Mouse (Mus musculus): Measurements from ENCODE around the gene Hist1h2ag. TPM values are rescaled to one million over a fixed set of nuclear protein-coding genes. Genes with fewer than 3 reads are reported as not detected.

Hist1h2ag gene
- polyA plus RNA-seq, 1 experiment, result 149 TPM

GRCm38 (mm10) chr13:22009642-22010041, 33.1 kb downstream of the Hist1h2ag start, which contains the start of gene Prss16:
TSS of gene Prss16 (minus strand) at chr13:22009742.
- DNase-seq, result no peak
- WGBS, result 16% methylated on average over 6 of the region's 7 CpGs
- Histone ChIP-seq H3K27ac (ENCODE audit: control insufficient read depth, insufficient read depth, low read length) (no peak within 1 kb of the TSS), H3K4me1 (replicated peaks; ENCODE audit: control insufficient read depth, insufficient read depth, low read length) (peaks cover 17% of the 10 kb centered on the region), H3K4me3 (ENCODE audit: control insufficient read depth, insufficient read depth, low read length) (no peak within 1 kb of the TSS), H3K27me3 (ENCODE audit: control insufficient read depth, insufficient read depth, low read length) (peaks cover 8% of the 10 kb centered on the region; the same call in 1 of the 2 replicates), H3K36me3 (ENCODE audit: control insufficient read depth, insufficient read depth, low read length) (no peaks in the 10 kb centered on the region)
- TF ChIP-seq CTCF (IDR thresholded peaks at IDR 0.05; ENCODE audit: borderline replicate concordance, control insufficient read depth, extremely low read depth, insufficient read depth, low read length, poor library complexity), result no peak
- no peak for TF ChIP-seq POLR2A (IDR thresholded peaks at IDR 0.05; ENCODE audit: control insufficient read depth, extremely low read depth, insufficient read depth, low read length, poor library complexity)

GRCm38 (mm10) chr13:22008707-22009106, 34.0 kb downstream of the Hist1h2ag start:
- Histone ChIP-seq H3K4me1 (replicated peaks; ENCODE audit: control insufficient read depth, insufficient read depth, low read length) (peaks cover 11% of the 10 kb centered on the region), H3K4me3 (ENCODE audit: control insufficient read depth, insufficient read depth, low read length) (no peak overlapping the region), H3K36me3 (ENCODE audit: control insufficient read depth, insufficient read depth, low read length) (no peaks in the 10 kb centered on the region), H3K27ac (ENCODE audit: control insufficient read depth, insufficient read depth, low read length) (no peak overlapping the region), H3K27me3 (ENCODE audit: control insufficient read depth, insufficient read depth, low read length) (peaks cover 6% of the 10 kb centered on the region; the same call in 1 of the 2 replicates)
- 93% methylated on average over 3 of the region's 3 CpGs for WGBS
- DNase-seq, result no peak
- TF ChIP-seq CTCF (IDR thresholded peaks at IDR 0.05; ENCODE audit: borderline replicate concordance, control insufficient read depth, extremely low read depth, insufficient read depth, low read length, poor library complexity) (no peak), POLR2A (IDR thresholded peaks at IDR 0.05; ENCODE audit: control insufficient read depth, extremely low read depth, insufficient read depth, low read length, poor library complexity) (no peak)

GRCm38 (mm10) chr13:22007872-22008271, 34.9 kb downstream of the Hist1h2ag start:
- Histone ChIP-seq H3K27me3 (ENCODE audit: control insufficient read depth, insufficient read depth, low read length) (peaks cover 4% of the 10 kb centered on the region; the same call in 1 of the 2 replicates), H3K4me3 (ENCODE audit: control insufficient read depth, insufficient read depth, low read length) (no peak overlapping the region)

GRCm38 (mm10) chr13:22007121-22007510, 35.6 kb downstream of the Hist1h2ag start:
- 23% methylated on average over 18 of the region's 18 CpGs for WGBS
- H3K27ac ChIP-seq (ENCODE audit: control insufficient read depth, insufficient read depth, low read length), result no peak overlapping the region
- peak overlapping the region; percentile 69 for H3K4me3 ChIP-seq (ENCODE audit: control insufficient read depth, insufficient read depth, low read length)
- H3K27me3 ChIP-seq (ENCODE audit: control insufficient read depth, insufficient read depth, low read length), result peaks cover 4% of the 10 kb centered on the region; the same call in 1 of the 2 replicates
- no peak for DNase-seq
- no peak for TF ChIP-seq POLR2A (IDR thresholded peaks at IDR 0.05; ENCODE audit: control insufficient read depth, extremely low read depth, insufficient read depth, low read length, poor library complexity)
- no peaks in the 10 kb centered on the region for H3K36me3 ChIP-seq (ENCODE audit: control insufficient read depth, insufficient read depth, low read length)
- H3K4me1 ChIP-seq (replicated peaks; ENCODE audit: control insufficient read depth, insufficient read depth, low read length), result peaks cover 11% of the 10 kb centered on the region

More at GRCm38 (mm10) chr13:22007872-22008271, 34.9 kb downstream of the Hist1h2ag start:
- no peaks in the 10 kb centered on the region for H3K36me3 ChIP-seq (ENCODE audit: control insufficient read depth, insufficient read depth, low read length)
- DNase-seq, result no peak
- H3K27ac ChIP-seq (ENCODE audit: control insufficient read depth, insufficient read depth, low read length), result no peak overlapping the region
- peaks cover 11% of the 10 kb centered on the region for H3K4me1 ChIP-seq (replicated peaks; ENCODE audit: control insufficient read depth, insufficient read depth, low read length)
- 72% methylated on average over 7 of the region's 7 CpGs for WGBS
- no peak for TF ChIP-seq CTCF (IDR thresholded peaks at IDR 0.05; ENCODE audit: borderline replicate concordance, control insufficient read depth, extremely low read depth, insufficient read depth, low read length, poor library complexity)
- TF ChIP-seq POLR2A (IDR thresholded peaks at IDR 0.05; ENCODE audit: control insufficient read depth, extremely low read depth, insufficient read depth, low read length, poor library complexity), result no peak

GRCm38 (mm10) chr13:22006334-22007120, 36.2 kb downstream of the Hist1h2ag start:
- TF ChIP-seq CTCF (IDR thresholded peaks at IDR 0.05; ENCODE audit: borderline replicate concordance, control insufficient read depth, extremely low read depth, insufficient read depth, low read length, poor library complexity), result no peak
- TF ChIP-seq POLR2A (IDR thresholded peaks at IDR 0.05; ENCODE audit: control insufficient read depth, extremely low read depth, insufficient read depth, low read length, poor library complexity), result no peak

GRCm38 (mm10) chr13:22005605-22006333, 37.0 kb downstream of the Hist1h2ag start:
- no peak overlapping the region for H3K27ac ChIP-seq (ENCODE audit: control insufficient read depth, insufficient read depth, low read length)
- peak; percentile 71 for DNase-seq
- peak overlapping the region; percentile 69 for H3K4me3 ChIP-seq (ENCODE audit: control insufficient read depth, insufficient read depth, low read length)
- 0 out of 2 replicates have a peak, but pooled peaks have one; percentile 21 for TF ChIP-seq CTCF (IDR thresholded peaks at IDR 0.05; ENCODE audit: borderline replicate concordance, control insufficient read depth, extremely low read depth, insufficient read depth, low read length, poor library complexity)
- no peak for TF ChIP-seq POLR2A (IDR thresholded peaks at IDR 0.05; ENCODE audit: control insufficient read depth, extremely low read depth, insufficient read depth, low read length, poor library complexity)
- H3K36me3 ChIP-seq (ENCODE audit: control insufficient read depth, insufficient read depth, low read length), result no peaks in the 10 kb centered on the region
- peaks cover 4% of the 10 kb centered on the region; the same call in 1 of the 2 replicates for H3K27me3 ChIP-seq (ENCODE audit: control insufficient read depth, insufficient read depth, low read length)
- WGBS, result under 1% methylated on average over 45 of the region's 45 CpGs
- H3K4me1 ChIP-seq (replicated peaks; ENCODE audit: control insufficient read depth, insufficient read depth, low read length), result peaks cover 19% of the 10 kb centered on the region

More at GRCm38 (mm10) chr13:22006334-22007120, 36.2 kb downstream of the Hist1h2ag start:
- Histone ChIP-seq H3K27ac (ENCODE audit: control insufficient read depth, insufficient read depth, low read length) (no peak overlapping the region), H3K27me3 (ENCODE audit: control insufficient read depth, insufficient read depth, low read length) (peaks cover 4% of the 10 kb centered on the region; the same call in 1 of the 2 replicates), H3K36me3 (ENCODE audit: control insufficient read depth, insufficient read depth, low read length) (no peaks in the 10 kb centered on the region), H3K4me3 (ENCODE audit: control insufficient read depth, insufficient read depth, low read length) (peak overlapping the region; percentile 69), H3K4me1 (replicated peaks; ENCODE audit: control insufficient read depth, insufficient read depth, low read length) (peaks cover 16% of the 10 kb centered on the region)
- under 1% methylated on average over 38 of the region's 38 CpGs for WGBS
- DNase-seq, result peak; percentile 77

Data from thymus, adult 2 months (tissue).